Mouse (Mus musculus): ENCODE results near the gene Heatr4.
A peak's percentile ranks its signal among the peaks of the same experiment; 100 is the strongest.

Heatr4 gene

GRCm38 (mm10) chr12:83998341-83999107 is 13.9 kb upstream of the Heatr4 start:
- peak; percentile 59 for DNase-seq (ENCODE audit: low spot score)

GRCm38 (mm10) chr12:83997221-83997620 is 12.6 kb upstream of the Heatr4 start:
- no peak for DNase-seq (ENCODE audit: low spot score)

GRCm38 (mm10) chr12:83989378-83989777 is 4.7 kb upstream of the Heatr4 start:
- DNase-seq (ENCODE audit: low spot score), result no peak

GRCm38 (mm10) chr12:83988483-83988882 is 3.8 kb upstream of the Heatr4 start:
- DNase-seq (ENCODE audit: low spot score), result no peak

GRCm38 (mm10) chr12:83987583-83988441 is 3.2 kb upstream of the Heatr4 start, which contains the start of gene Acot2:
TSS of gene Acot2 (plus strand) at chr12:83987861.
- DNase-seq (ENCODE audit: low spot score), result peak; percentile 72

GRCm38 (mm10) chr12:83987242-83987582 is 2.6 kb upstream of the Heatr4 start:
- DNase-seq (ENCODE audit: low spot score), result no peak

- DNase-seq (ENCODE audit: low spot score), result no peak
Observed at GRCm38 (mm10) chr12:83981615-83982014, 3.0 kb downstream of the Heatr4 start.

- no peak for DNase-seq (ENCODE audit: low spot score)
Observed at GRCm38 (mm10) chr12:83978862-83979261, 5.8 kb downstream of the Heatr4 start.

GRCm38 (mm10) chr12:83972117-83972516 is 12.5 kb downstream of the Heatr4 start:
- no peak for DNase-seq (ENCODE audit: low spot score)

- no peak for DNase-seq (ENCODE audit: low spot score)
Observed at GRCm38 (mm10) chr12:83965235-83965634, 19.4 kb downstream of the Heatr4 start.

GRCm38 (mm10) chr12:83958278-83958677 is 26.4 kb downstream of the Heatr4 start:
- no peak for DNase-seq (ENCODE audit: low spot score)

GRCm38 (mm10) chr12:83951711-83952575 is 32.7 kb downstream of the Heatr4 start:
- no peak for DNase-seq (ENCODE audit: low spot score)

GRCm38 (mm10) chr12:83950840-83951701 is 33.6 kb downstream of the Heatr4 start:
- peak; percentile 60 for DNase-seq (ENCODE audit: low spot score)

- DNase-seq (ENCODE audit: low spot score), result peak; percentile 89
Observed at GRCm38 (mm10) chr12:83950493-83950839, 34.2 kb downstream of the Heatr4 start, which contains the start of gene Riox1. TSS of gene Riox1 (plus strand) at chr12:83950608.

- no peak for DNase-seq (ENCODE audit: low spot score)
Observed at GRCm38 (mm10) chr12:83949776-83950492, 34.7 kb downstream of the Heatr4 start.

GRCm38 (mm10) chr12:83949043-83949442 is 35.6 kb downstream of the Heatr4 start:
- no peak for DNase-seq (ENCODE audit: low spot score)

GRCm38 (mm10) chr12:83947260-83947811 is 37.3 kb downstream of the Heatr4 start:
- DNase-seq (ENCODE audit: low spot score), result no peak

GRCm38 (mm10) chr12:83941938-83942337 is 42.7 kb downstream of the Heatr4 start:
- no peak for DNase-seq (ENCODE audit: low spot score)

- DNase-seq (ENCODE audit: low spot score), result no peak
Observed at GRCm38 (mm10) chr12:83940031-83940430, 44.6 kb downstream of the Heatr4 start.

GRCm38 (mm10) chr12:83939332-83939731 is 45.3 kb downstream of the Heatr4 start:
- DNase-seq (ENCODE audit: low spot score), result no peak
